Mouse (Mus musculus): ENCODE measurements around the gene Ankrd23.

GRCm38 (mm10) chr1:36487111-36487510 lies 49.6 kb downstream of the Ankrd23 start:
- TF ChIP-seq GATA1 (IDR thresholded peaks at IDR 0.05; ENCODE audit: borderline replicate concordance, low read length) (no peak), FLI1 (IDR thresholded peaks at IDR 0.05; ENCODE audit: low read length) (no peak)
